Mouse (Mus musculus) mouse embryonic stem cell (cell line): ENCODE results near the gene Fgfr2.

Experiments used
- in situ Hi-C, 2 experiments: fragments of 300-500 bp; cut with MboI; formaldehyde crosslinking; loops; 1 replicate in 1 of 2; 3 replicates in 1 of 2; pipeline ENCODE4 v1.14.3; 2019 to 2020; ENCODE audit warnings: low sequenced_read_pairs in 2 of 2, low pct_unique_long_range_greater_than_20kb in 1 of 2, mixed read lengths in 1 of 2; ENCODE audit not compliant: unreplicated experiment in 1 of 2

The Fgfr2 gene

DNA sequence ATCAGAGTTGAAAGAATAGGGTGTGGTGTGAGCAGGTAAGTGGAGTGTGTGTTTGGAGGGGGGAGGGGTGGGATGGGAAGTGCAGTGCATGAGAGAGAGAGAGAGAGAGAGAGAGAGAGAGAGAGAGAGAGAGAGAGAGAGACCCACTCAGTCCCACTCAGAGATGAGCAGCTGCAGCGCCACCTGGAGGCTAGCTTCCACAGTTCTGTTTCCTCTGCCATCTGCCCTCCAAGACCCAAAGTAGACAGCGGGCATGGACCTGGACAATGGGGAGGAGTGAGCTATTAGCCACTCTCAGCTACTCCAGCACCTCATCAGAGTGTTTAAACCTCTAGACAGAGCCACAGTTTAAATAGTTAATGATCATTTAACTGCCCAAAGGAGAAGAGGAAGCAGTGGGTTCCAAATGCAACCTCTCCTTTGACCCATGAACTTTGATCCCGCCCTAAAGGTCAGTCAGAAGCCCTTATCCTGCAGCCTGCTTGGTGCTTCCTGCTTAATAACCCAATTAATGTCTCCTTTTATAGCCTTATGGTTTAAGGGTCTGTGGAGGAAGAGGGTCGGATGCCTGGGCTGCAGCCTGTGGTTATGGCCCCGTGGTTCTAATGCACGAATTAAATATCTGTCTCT lies 1322.6 kb downstream of the Fgfr2 start:
- in situ Hi-C loops, result no loop called here

DNA sequence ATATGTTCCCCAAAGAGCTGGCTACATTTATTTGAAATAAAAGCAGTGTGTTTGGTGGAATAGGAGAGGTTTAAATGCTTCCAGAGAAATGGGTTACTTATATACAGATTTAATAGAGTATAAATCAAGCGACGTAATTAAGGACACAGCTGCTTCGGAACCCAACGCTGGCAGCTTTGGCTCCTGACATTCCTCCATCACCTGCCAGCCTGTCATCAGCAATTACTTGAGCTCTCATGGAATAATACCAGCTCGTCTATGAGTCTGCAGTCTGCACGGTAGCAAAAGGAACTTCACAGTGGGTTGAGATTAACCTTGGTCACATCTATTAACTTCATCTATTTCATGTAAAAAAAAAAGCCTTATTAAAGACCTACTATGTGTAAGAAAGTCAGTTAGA lies 1326.0 kb downstream of the Fgfr2 start:
- in situ Hi-C loops, result no loop called here

DNA sequence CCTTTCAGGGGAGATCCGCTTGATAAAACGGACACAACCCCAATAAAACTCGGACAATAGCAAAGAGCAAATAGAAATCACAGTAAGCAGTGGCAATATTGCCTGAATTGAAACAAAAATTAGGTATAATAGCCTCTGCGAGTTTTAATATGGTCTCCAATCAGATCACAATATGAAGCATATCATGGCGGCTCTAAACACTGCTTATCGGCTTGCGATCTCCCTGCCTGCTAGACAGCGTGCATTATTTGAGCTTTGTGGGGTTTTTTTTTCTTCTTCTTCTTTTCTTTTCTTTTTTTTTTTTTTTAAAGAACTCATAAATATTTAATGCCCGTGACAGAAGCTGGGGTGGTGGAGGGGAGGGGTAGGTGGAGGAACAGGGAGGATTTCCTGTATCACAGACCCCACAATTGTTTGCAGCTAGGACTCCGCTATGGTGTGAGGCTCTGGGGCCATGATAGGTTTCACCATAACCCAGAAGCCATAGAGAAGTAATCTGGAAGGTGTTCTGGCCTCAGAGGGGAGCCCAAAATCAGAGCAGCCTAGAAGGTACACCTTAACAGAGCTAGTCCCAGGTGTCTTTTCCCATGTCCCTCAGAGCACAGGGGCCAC lies 1334.4 kb downstream of the Fgfr2 start:
- in situ Hi-C loops, result no loop called here

DNA sequence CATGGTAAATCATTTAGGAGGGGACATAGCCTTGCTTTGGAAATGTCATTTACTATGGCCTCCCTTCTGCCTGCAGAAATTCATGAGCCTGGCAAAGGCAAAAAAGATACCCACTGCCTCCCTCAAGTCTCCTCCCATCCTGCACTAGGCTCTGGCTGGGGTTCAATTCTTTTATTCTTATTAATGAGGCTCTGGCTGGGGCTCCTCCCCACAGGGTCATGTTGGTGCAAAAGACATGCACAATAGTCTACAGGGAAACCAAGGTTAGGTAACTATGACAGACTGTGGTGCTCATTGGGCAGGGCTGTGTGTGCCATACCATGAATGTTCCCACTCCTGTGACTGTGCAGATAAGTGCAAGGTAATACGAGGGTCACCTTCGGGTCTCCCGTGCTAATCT lies 1337.4 kb downstream of the Fgfr2 start:
- in situ Hi-C loops, result no loop called here

DNA sequence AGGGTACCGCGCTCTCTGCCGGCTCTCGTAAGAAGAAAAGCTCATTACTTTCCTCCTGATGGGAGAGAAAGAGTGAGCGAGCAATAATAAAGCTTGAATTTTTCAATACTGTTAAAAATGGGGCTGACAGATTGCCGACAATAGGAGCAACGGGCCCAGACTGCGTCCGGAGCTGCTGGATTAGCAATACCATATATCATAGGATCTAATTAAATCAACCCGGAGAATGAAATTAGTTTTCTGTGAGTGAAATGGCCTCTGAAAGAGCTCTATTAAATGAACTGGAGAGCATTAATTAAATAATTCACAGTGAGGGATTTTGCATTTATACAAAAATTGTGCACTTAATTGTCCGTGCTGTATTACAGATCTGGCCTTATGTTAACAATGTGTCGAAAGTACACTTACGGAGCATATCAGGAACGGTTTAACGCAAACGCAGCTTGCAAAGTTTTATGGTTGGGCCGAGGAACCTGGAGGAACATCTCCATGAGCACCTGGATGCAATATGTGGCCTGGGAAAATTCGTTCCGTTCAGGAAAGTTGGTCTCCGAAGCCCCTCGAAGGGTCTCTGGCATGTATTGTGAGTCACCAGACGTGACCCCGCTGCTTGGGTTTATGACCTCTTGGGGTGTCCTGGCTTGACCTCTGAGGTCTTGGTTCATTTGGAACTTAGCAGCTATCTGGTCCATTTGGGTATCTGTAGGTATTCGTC lies 1344.7 kb downstream of the Fgfr2 start:
- in situ Hi-C loops, result no loop called here

DNA sequence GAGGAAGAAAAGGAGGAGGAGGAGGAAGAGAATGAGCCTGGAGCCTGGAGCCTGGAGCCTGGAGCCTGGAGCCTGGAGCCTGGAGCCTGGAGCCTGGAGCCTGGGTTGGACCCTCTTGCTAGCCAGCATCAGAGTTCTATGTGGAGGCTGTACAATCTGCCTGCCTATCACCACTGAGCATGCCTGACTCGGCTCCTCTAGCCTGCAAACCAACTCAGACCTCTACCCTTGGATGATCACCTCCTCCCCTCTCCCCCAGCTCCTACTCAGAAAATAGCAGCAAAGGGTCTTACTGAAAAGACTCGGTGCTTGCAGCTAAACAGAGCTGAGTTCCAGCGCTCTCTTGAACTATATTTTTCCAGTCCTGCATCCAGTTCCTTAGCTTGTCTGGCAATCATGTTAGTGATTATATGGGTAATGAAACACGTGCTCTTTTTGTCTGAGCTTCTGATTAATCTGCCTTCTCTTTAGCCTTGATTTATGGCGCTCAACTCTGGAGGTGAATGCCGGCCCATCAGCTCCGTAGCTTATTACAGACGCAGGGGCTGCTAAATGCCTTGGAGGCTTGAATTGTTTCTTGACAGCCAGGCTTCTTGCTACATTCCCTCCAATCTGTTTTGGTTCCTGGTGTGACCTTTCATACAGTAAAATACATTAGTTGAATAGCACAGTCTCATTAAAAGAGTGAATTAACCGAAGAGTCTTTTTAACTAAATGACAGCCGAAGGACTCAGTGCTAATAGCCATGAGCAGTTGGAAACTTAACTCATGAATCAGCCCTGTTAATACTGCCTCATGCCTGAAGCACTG lies 1345.5 kb downstream of the Fgfr2 start:
- in situ Hi-C loops, result no loop called here

DNA sequence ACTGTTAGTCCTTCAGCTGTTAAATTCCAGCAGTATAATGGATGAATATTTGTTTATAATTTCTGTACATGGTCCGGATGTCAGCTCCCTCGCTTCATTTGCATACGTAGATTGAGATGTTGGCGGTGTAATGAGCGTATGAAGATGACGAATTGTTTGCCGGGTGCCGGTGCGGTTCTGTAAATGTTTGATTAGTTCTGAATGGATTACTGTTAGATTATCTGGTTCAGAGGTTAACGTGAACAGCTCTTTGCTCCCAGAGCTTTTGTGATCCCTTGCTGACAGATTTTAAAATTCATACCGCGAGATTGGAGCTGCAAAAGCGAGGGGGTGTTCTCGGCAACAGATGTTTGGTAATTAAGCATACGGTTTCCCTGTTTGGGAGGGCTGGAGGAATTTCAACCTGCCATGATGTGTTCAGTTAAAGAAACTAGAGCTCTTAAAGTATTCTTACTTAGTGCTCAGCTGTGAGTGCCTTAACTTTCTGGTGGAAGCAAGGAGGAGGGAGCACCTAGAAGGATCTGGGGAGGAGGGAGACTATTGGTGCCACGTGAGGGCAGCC lies 1346.9 kb downstream of the Fgfr2 start:
- in situ Hi-C loops, result no loop called here

DNA sequence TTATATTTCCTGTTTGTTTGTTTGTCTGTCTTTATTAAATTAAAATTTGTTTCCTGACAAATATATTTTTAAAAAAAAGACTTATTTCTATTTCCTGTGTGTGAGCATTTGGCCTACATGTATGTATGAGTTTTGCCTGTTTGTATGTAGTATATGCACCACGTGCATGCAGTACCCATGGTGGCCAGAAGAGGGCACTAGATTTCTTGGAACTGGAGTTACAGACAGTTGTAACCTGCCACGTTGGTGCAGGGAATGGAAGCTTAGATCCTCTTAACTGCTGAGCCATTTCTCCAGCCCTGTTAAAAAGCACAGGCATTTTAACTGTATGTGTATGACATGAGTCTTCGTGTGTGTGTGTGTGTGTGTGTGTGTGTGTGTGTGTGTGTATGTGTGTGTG lies 1365.2 kb downstream of the Fgfr2 start:
- in situ Hi-C loops, result no loop called here

DNA sequence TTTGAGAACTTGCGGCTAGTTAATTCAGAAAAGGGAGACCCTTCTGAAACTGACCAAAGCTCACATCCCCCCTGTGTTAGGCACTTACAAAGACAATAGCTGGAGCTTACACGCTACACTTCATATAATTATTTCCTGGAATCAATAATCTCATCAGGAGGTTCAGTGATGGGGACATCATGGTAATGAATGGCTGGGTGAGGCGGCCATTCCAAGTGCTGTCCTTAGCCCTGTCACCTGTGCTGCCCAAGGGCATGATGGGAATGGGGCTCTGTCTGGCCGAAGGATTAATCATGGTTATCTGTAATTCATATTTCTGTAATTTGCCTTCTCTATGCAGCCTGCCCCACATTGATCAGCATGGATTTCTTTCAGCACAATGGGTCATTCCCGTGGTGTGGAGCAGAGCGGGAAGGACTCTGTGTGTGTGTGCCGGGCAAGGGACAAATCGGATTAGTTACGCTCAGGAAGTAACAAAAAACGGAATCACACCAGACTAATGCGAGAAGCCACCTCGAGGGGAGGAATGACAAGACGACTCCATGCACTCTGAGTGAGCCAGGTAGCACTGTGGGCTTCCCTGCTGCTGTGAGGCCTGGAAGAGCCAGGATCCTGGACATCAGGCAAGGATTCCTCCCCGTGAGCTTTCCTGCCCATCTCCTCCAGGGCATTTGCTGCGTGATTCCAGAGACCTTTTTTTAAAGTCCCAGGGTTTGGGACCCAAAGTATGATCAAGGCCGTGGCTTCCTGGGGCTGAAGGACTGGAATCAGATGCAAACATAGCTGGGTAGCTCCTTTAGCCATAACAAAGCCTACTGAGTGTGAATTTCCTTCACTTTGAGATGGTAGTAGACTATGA lies 1375.8 kb downstream of the Fgfr2 start:
- in situ Hi-C loops, result no loop called here

DNA sequence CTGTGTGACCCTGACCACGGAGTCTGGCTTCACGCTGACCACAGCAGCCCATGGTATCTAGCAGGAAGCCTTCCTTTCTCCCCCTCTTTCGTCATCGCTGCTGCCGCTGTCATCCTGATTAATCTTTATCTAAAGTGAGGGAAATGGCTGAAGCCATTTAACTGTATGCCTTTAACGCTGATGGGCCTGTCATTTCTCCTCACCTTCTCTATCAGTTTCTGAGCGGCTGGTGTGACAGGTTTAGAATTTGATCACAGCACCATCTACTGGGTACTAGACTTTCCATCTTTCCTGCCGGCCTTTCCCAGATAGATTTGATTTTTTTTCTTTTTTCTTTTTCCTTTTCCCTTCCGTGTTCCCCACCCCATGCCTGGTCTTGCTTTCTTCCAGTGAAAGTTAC lies 1376.4 kb downstream of the Fgfr2 start:
- in situ Hi-C loops, result no loop called here

DNA sequence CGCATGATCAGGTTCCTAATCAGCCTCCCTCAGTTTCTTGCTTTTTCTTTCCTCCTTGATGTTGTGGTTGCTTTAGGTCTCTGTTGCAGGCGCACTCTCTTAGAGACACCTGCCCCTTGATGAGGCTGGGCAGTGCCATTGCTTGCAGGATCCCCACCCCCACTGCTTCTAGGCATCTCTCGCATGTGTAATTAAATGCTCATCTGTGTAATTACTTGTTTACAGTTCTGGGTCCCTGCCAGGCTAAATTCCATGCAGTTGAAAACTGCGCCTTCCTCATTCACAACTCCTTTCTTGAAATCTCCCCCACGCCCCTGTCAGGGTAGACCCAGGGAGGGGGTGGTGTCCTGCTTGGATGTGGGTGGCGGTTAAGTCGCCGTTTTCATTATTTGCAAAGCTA lies 1380.0 kb downstream of the Fgfr2 start:
- in situ Hi-C loops, result no loop called here

DNA sequence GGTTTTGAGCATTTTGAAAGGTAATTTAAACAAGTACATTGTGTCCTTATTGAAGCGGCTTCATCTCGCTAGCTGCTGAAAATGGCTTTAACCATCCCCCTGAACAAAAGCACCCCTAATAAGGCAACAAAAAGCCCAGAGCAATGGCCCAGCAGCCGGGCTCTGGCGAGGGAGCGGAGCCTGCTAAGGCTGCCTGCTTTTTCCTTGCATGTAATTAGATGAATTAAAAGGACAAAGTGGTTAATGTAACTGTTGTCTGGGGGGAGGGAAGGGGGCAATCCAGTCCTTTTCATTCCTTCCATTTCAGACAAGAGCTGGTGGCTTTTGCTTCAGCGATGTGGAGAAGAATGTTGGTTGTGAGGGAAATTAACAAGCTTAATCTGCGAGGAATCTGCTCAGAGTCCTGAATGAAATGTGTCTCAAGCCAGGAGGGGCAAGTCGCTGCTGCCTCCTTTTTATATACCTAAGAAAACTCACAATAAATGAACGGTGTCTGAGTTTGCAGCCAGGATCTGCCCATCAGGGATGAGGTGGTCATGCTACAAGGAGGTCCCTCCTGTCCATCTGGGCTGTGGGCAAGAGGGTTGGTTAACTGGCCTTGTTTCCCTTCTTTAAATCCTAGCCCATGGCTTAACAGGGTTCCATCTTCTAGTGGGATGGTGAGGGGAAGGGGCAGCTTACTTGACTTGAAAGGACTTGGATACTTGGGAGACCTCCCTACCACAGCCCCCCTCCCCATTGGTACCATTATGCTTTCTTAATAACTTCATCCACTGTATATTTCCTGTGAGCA lies 1400.2 kb downstream of the Fgfr2 start:
- in situ Hi-C loops, result no loop called here

DNA sequence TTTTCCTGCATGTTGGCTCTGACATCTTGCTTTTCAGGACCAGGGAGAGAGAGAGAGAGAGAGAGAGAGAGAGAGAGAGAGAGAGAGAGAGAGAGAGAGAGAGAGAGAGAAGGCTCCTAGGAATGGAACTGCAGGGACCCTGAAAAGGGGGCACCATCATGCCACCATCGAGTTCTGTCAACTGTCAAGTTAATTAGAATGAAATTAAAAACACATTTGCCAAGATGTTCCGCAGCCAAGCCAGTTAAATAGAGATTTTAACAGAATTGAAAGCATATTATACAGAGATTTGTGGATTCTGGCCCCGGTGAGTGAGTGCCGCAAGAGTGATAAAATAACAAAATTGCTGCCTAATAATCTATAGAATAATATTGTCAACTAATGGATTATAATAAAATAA lies 1400.8 kb downstream of the Fgfr2 start:
- in situ Hi-C loops, result no loop called here

DNA sequence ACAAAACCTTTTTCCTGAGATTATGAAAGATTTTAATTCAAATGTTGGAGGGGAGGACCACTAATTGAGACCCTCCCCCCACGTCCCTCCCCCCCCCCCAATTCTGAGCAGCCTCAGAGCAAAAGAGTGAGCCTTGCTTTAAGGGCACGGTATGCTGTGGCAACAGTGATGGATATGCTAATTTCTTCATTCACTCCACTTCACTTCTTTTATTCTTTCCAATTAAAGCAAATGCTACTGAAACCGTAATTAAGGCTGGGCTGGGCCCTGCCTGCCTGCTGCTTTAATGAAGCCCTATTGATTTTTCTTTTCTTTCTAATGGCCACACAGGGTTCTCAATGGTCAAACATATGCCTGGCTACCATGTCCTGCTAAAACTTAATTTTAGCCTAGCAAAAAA lies 1404.9 kb downstream of the Fgfr2 start:
- in situ Hi-C loops, result no loop called here

DNA sequence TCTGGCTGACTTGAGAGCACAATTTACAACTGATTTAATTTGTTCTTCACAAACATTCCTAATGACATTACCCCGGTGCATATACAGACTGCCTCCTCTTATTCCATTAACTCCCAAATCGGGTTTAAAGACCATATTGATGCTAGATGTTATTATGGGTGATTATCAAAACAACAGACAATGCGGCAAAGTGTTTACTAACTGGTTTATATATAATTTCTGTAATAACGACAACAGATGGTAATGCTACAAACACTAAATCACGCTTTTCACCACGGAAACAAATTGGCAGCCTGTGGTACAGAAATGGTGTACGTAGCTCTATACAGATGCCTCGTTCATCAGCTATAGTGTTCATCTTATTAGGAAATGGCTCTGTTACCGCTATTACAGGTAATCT lies 1410.1 kb downstream of the Fgfr2 start:
- in situ Hi-C loops, result no loop called here

DNA sequence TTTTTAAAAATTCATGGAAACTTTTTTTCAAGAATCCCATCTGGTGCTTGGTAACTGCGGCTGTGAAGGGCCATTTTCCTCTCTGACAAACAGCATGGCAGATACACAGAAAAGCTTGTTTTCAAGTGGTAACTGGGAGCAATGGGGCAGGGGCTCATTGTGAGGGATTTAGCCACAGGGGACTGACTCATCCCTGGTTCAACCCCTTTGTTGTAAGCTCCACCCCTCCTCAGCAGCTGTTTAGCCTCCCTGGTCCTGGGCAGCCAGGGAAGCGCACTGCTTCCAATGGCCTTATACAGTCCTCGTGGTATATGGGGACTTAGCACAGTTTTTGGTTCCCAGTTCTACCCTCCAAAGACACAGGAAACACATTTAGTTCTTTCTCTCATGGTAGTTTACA lies 1426.3 kb downstream of the Fgfr2 start:
- in situ Hi-C loops, result no loop called here

DNA sequence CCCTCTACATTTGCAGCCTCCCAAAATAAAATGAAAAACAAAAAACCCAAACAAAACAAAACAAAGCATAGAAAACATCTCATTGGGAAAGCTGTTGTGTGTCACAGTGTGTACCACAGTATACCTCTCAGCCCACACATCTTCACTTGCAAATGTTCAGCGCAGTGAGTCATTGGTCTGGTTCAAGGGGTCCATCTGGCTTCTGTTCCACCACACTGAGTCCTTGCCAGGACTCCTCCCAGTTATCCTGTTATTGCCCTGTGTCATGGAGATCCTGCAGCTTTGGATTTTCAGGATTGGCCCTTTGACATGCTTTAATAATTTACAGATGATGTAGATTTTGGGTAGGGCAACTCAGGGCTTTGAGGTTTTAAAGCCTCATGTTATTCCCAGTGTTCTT lies 1435.8 kb downstream of the Fgfr2 start:
- in situ Hi-C loops, result no loop called here
